Mouse (Mus musculus) v-Abl transformed pro-B cells (cell line): ENCODE data around the gene Zdhhc22.

Experiments
- in situ Hi-C, 2 experiments: fragments of 400-800 bp; cut with MboI; formaldehyde crosslinking; loops; one replicate each; pipeline ENCODE4 v1.15.1; 2025; ENCODE audit not compliant: unreplicated experiment in 2 of 2

Zdhhc22 gene

DNA sequence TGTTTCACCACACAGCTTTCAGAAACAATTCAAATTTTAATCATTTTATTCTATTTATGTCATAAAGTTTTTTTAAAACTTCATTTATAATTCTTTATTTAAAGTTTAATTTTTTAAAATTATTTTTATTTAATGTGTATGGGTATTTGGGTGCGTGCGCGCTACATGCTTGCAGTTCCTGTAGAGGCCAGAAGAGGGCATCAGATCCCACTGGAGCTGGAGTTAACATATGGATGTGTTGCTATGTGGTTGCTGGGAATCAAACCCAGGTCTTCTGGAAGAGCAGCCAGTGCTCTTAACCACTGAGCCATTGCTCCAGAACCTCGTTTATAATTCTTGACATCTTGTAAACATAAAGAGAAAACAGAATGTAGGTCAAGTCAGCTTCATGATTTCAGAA, 8.5 kb upstream of the Zdhhc22 start:
- in situ Hi-C loops, result no loop called here

DNA sequence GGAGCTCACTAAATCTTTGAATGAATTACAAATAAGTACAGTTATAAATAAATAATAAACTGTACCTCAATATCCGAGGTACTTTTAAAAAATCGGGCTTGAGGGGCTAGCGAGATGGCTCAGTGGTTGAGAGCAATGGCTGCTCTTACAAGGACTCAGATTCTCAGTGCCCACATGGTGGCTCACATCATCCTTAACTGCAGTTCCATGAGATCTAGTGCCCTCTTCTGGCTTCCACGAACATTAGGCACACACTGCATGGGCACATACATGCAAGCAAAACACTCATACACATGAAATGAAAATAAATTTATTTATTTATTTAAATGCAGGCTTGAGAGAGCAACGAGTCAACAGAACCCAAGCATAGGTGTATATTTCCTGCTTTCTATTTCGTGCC, 5.7 kb upstream of the Zdhhc22 start:
- in situ Hi-C loops, result no loop called here

- in situ Hi-C loops, result no loop called here
Observed at GRCm38 (mm10) chr12:86994776-86995175, 4.5 kb upstream of the Zdhhc22 start.

DNA sequence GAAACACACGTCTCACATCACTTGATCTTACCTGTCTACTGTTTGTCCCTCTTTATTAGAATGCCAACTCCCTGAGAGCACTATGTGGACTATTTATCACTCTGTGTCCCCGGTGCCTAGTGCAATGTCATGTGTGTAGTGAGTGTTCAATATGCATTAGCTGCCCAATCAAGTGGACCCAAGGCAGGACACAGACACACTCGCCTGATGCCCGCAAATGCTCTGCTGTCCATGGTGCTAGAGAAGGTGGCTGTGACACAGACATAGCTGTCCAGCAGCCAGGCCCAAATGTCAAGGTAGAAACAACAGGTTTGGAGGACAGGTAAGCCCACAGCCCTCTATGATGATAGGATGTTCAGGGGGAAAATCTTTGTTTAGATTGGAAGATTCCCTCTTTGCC, 3.9 kb upstream of the Zdhhc22 start:
- in situ Hi-C loops, result no loop called here

DNA sequence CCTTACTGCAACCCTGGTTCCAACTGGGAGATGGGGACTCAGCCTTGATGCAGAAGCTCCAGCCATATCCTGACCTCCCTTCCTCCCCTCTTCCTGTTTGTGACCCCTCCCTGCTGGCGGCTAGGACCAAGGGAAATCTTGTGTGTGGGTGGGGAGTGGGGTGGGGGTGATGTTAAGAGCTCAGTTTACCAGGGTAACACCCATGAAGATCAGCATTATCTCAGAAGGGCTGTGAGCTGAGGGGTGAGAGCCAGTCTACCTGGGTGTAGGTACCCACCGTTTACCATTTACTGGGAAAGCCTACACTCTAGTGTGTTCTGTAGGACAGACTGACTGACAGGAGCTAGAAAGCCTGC, 503 bp upstream of the Zdhhc22 start:
- in situ Hi-C loops, result no loop called here

GRCm38 (mm10) chr12:86989378-86989777, 852 bp downstream of the Zdhhc22 start:
- in situ Hi-C loops, result no loop called here

GRCm38 (mm10) chr12:86988227-86988626, 2.0 kb downstream of the Zdhhc22 start:
- in situ Hi-C loops, result no loop called here

DNA sequence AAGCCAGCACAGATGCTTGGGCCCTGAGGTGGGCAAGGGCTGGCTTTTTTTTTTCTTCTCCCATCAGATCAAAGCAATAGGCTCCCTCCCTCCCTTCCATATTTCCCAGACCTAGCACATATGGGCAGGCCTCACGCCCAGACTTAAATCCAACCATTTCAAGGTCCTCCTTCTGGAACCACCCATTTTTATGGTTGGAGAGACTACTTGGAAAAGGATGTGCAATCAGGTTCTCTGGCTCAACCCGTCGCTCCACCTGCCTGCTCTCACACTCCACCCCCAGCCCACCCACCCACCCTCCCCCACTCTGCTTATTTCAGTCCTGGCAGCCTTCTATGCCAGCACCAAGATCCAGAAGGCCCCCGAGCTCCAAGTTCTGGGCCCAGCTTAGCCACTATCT, 3.7 kb downstream of the Zdhhc22 start:
- in situ Hi-C loops, result no loop called here

DNA sequence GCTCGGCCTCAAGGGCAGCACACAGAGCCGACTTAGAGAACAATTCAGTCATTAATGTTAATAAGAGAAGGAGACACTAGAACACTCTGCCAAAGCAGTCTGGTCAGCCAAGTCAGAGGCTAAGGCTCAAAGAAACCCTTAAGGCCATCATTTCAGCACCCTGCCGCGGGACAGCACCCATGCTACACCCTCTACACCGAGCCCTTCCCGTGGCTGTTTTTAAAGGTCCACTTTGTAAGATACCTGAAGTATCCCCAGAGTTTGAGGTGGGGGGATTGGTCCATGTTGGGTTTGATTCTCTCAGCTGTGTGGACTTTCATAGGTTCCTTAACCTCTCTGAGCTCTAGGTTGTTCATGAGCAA, 6.1 kb downstream of the Zdhhc22 start:
- in situ Hi-C loops, result no loop called here

DNA sequence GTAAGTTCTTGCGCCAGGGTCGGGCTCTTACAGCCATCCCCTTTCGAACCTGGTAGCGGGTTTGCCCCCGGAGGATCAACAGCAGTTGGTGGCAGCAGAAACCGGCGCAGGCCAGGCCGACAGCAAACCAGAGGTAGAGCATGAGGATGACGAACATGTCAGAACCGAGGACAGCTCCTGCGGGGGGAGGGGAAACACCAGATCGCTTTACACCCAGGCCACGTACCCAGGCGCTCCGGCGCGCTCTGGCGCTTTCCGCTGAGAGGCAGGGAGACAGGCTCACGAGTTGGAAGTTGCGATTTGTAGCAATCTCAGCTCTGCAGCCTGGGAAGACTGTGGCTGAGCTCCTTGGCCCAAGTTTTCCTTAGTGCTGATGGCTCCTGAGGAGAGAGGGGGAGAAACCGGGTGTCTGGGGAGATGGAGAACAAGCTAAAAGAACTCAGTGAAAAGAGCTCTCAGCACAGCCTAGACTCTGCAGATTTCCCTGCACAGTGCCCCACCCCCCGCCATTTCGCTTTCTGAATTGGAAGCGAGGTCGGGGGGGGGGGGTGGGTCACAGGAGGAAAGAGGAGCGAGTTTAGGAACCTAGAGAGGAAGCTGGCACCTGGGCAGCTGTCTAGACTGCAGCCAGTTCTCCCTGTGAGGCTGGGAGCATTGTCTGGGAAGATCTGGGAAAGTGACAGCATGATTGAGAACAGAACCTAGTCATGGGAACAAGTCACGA, 6.6 kb downstream of the Zdhhc22 start:
- in situ Hi-C loops, result no loop called here

DNA sequence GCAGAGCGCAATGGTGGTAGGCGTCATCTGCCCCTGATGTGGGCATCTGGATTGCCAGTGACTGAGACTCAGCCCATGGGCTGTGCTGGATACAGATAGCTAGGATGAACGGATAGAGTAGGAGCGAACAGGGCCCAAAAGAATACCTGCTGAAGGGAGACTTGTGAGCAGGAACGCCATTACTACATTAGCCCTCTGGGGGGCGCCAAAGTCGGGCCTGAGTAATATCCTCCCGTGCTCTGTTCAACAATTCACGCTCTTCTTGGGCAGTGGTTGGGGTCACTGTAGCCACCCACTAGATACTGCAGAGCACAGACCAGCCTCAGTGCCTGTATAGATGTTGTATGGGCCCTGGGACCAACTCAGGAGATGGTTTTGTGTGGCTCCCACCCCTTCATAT, 9.1 kb downstream of the Zdhhc22 start:
- in situ Hi-C loops, result no loop called here

- in situ Hi-C loops, result no loop called here
Observed at GRCm38 (mm10) chr12:86977833-86978232, 12.4 kb downstream of the Zdhhc22 start.

DNA sequence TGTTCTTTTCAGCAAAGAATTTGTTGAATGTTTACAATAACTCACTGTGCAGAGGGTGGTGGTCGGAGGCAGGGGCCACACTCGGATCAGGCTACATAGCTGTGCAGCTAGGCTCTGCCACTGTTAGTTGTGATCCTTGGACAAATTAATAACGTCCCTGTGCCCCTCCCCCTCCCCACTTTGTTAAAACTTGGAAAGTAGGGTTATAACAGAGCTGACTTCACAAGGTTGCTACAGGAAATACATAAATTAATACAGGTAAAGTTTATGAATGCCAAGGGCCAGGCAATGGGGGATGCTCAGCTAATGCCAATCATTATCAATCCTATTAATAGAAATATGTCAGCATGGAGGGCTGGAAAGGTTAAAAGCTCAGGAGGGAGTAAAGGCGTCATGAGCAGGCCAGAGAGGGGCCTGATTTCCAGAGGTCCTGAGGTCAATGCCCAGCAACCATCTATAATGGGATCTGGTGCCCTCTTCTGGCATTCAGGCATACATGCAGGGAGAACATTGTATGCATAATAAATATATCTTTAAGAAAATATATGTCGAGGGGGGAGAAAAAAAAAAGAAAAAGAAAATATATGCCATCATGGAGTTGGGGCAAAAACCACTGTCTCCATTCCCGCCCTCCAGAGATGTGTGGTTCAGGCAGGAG, 13.6 kb downstream of the Zdhhc22 start:
- in situ Hi-C loops, result no loop called here

DNA sequence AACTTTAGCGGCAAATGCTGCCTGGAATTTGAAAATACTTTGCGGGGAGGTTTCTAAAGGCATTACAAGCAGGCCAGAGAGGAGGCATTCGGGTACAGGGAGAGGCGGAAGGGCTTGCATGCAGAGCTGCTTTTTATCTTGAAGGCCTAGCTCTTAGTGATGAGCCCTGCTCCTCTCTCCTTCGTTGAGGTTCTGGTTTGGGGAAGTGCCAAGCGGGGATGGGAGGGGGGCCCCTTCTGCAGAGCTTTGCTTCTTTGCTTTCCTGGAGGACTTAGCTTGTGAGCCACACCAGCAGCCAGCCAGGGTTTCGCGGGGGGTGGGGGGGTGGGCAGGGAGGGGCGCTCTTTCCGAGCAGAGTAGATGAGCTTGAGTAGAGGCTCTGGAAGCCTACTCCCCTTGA, 14.5 kb downstream of the Zdhhc22 start:
- in situ Hi-C loops, result no loop called here

DNA sequence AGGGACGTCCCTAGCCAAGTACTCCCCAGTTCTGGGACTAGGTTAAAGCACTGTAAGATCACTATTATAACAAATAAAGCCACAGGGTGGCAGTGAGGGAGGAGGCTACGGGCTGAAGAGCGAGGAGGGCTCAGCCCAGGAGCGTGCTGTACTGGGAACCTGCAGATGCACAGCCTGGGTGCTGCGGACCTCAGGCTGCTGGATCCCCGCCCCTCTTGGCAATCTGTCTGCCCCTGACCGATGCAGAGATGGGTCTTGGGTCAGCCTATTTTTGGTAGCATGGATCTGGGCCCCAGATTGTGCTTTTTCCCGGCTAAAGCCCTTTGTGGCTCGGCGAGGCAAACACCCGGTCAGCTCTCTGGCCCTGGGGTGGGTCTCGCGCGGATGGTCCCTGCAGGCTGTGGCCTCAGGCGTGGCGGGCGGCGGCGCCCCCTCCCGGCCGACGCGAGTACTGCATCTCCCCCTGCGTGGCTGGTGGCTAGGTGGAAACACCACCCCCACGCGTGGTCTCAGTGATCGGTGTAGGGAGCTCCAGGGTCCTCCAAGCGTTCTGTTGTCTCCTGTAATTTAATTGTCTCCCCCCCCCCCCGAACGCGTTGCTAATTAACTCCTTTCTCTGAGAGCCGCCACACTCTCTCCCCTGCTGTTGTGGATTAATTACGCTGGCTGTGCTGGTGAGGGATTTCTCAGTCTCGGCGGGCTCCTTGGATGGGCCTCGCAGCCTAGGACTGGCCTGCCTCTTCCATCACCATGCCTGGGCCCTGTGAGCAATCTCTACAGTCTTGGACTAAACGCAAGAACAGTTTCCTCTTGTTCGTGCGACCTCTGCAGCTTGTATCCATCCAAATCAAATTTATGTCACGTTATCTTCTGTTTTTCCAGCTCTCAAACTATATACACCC, 15.6 kb downstream of the Zdhhc22 start:
- in situ Hi-C loops, result no loop called here

- in situ Hi-C loops, result no loop called here
Observed at GRCm38 (mm10) chr12:86973706-86974105, 16.5 kb downstream of the Zdhhc22 start.

DNA sequence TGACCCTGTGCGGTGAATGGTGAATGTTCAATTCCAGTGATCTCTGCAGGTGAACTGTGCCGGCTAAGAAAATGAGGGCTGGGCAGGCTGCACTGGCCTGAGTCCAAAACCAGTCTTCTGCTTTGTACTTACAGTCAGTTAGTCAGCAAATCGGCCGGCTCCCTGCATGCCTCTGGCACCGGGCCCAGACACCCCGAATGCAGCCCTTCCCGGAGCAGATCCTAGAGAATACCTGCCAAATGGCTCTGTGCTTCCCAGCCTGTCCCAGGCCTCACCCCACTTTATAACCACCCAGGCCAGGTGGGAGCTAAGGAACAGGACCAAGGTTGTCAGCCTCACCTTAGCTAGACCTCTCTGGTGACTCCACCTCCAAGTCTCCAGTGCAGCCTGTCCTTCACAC, 17.0 kb downstream of the Zdhhc22 start:
- in situ Hi-C loops, result no loop called here

- in situ Hi-C loops, result no loop called here
Observed at GRCm38 (mm10) chr12:86971089-86971488, 19.1 kb downstream of the Zdhhc22 start.

DNA sequence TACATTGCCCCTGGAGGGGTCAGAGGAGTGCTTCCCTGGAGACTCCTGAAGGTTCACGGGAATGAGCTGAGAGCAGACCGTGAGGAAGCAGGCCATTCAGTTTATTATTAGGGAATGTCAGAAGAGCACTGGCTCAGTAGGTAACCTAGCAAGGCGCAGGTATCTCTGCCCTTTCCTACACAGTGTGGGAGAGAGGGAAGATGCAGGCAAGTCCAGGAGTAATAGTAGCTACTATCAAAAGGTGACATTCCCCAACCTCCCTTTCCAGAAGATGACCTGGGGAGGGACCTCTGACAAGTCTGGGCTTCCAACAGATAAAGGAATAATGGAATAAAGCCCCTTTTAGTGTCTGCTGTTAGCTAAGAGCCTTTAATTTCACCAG, 21.0 kb downstream of the Zdhhc22 start:
- in situ Hi-C loops, result no loop called here

DNA sequence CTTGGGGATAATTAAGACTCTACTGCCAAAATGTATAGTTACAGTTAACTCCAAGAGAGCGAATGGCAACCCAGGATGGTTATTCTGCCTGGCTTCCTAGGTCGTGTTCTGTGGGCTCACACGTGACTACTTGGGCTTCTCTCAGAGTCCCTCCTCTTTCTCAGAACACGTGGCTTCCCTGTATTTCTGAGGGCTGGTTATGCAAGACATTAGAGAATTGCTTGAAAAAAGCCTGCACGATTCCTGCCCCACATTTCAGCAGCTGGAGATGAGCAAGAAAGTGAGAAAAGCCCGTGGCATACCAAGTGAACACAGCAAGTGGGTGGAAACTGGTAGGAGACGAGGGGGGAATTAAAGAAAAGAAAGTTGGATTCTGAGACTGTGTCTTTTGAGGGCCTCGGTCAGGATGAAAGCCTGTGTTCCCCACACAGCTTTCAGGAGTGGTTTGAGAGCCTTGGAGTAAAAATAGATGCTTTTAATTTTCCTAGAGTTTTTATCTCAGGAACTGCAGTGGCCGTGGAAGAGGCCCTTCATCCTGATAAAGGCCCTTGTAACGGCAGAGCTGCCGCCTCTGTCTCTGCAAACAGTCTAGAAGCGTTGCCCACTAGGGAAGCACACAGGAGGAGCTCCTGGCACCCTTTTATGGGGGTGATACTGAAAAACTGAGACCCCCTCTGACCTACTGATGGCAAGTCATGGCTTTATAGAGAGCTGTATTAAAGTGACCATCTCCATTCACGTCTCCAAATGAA, 21.6 kb downstream of the Zdhhc22 start:
- in situ Hi-C loops, result no loop called here

DNA sequence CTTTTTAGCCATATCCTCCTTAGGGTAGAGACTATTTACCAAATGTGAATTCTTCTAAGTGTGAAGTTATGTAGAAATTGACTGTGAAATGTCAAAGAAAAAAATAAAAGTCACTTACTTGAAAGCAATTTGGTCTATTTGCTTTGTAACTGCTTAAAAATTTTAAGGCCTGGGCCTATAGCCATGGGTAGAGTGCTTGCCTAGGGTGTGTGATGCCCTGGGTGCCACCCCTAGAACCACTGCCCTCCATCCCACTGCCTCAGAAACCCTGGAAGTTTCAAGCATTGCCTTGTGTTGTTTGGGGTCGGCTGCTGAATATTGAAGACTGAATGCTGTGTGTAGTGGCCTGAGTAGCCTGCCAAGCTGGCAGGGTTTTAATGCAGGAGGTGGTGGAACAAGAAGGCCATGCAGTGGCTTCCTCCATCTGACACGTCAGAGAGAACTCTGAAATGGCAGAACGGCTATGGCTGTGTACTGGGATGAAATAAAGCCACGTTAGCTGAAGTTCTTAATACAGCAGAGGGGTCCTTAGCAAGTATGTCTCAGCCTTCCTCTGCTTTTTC, 24.9 kb downstream of the Zdhhc22 start:
- in situ Hi-C loops, result no loop called here
